Mouse (Mus musculus) erythroblast, embryonic 14.5 days (primary cell): ENCODE results near the gene Pxt1. TPM values are rescaled to one million over a fixed set of nuclear protein-coding genes. Genes with fewer than 3 reads are reported as not detected.

Experiments used
- H3K27me3 ChIP-seq: 2 replicates; pipeline ENCODE4 v1.6.1; 2012; ENCODE audit warnings: inconsistent platforms; ENCODE audit not compliant: control insufficient read depth
- H3K36me3 ChIP-seq: 2 replicates; pipeline ENCODE4 v1.6.1; 2012; ENCODE audit warnings: mild to moderate bottlenecking, inconsistent platforms; ENCODE audit not compliant: control insufficient read depth
- H3K4me1 ChIP-seq: 2 replicates; pipeline ENCODE4 v1.6.1; 2012; ENCODE audit warnings: inconsistent platforms; ENCODE audit not compliant: control insufficient read depth
- H3K4me3 ChIP-seq: replicated peaks from 2 replicates; pipeline ENCODE3; 2012; ENCODE audit warnings: moderate library complexity, mild to moderate bottlenecking, inconsistent platforms
- H3K9me3 ChIP-seq: 2 replicates; pipeline ENCODE4 v1.6.1; 2012; ENCODE audit warnings: low read length, inconsistent platforms, mixed read lengths; ENCODE audit not compliant: control insufficient read depth
- GATA1 ChIP-seq: IDR thresholded peaks from 2 replicates; pipeline ENCODE4 v1.6.1; 2012; ENCODE audit warnings: low read length, inconsistent platforms, mixed read lengths
- TAL1 ChIP-seq: IDR thresholded peaks from 3 replicates; pipeline ENCODE4 v1.6.1; 2012; ENCODE audit warnings: low read length, inconsistent platforms, mixed read lengths
- polyA plus RNA-seq: library from polyadenylated mRNA; stranded (reverse); fragments of >175 nt; gene quantifications from 2 replicates; pipeline ENCODE4 v1.2.3, GENCODE M21; 2012

Gene Pxt1
- polyA plus RNA-seq, 1 experiment: 0.09 TPM

GRCm38 (mm10) chr17:28909252-28909941, 34.2 kb downstream of the Pxt1 start:
- H3K27me3 ChIP-seq: peaks cover 29% of the 10 kb centered on the region
- H3K4me3 ChIP-seq: no peak overlapping the region
- no peaks in the 10 kb centered on the region for H3K9me3 ChIP-seq

GRCm38 (mm10) chr17:28907959-28908358, 35.7 kb downstream of the Pxt1 start:
- H3K27me3 ChIP-seq: peaks cover 29% of the 10 kb centered on the region
- no peak overlapping the region for H3K4me3 ChIP-seq
- H3K9me3 ChIP-seq: no peaks in the 10 kb centered on the region
- TF ChIP-seq GATA1 (no peak), TAL1 (no peak)
- peaks cover 2% of the 10 kb centered on the region; the same call in 1 of the 2 replicates for H3K4me1 ChIP-seq
- no peaks in the 10 kb centered on the region for H3K36me3 ChIP-seq

More at GRCm38 (mm10) chr17:28909252-28909941, 34.2 kb downstream of the Pxt1 start:
- Histone ChIP-seq H3K4me1 (peaks cover 2% of the 10 kb centered on the region; the same call in 1 of the 2 replicates), H3K36me3 (no peaks in the 10 kb centered on the region)
- TF ChIP-seq GATA1: no peak
- no peak for TF ChIP-seq TAL1

- H3K27me3 ChIP-seq: peaks cover 24% of the 10 kb centered on the region
- no peak overlapping the region for H3K4me3 ChIP-seq
- TF ChIP-seq GATA1 (no peak), TAL1 (no peak)
- no peaks in the 10 kb centered on the region for H3K9me3 ChIP-seq
- H3K4me1 ChIP-seq: peaks cover 2% of the 10 kb centered on the region; the same call in 1 of the 2 replicates
- H3K36me3 ChIP-seq: no peaks in the 10 kb centered on the region
Measured at GRCm38 (mm10) chr17:28905377-28905916, 38.2 kb downstream of the Pxt1 start.

- Histone ChIP-seq H3K36me3 (no peaks in the 10 kb centered on the region), H3K4me1 (peaks cover 2% of the 10 kb centered on the region; the same call in 1 of the 2 replicates), H3K27me3 (peaks cover 18% of the 10 kb centered on the region), H3K4me3 (no peak overlapping the region), H3K9me3 (no peaks in the 10 kb centered on the region)
- TF ChIP-seq TAL1 (no peak), GATA1 (no peak)
Measured at GRCm38 (mm10) chr17:28904546-28905376, 38.9 kb downstream of the Pxt1 start.

GRCm38 (mm10) chr17:28901559-28901958, 42.1 kb downstream of the Pxt1 start:
- Histone ChIP-seq H3K36me3 (no peaks in the 10 kb centered on the region), H3K9me3 (no peaks in the 10 kb centered on the region), H3K27me3 (no peaks in the 10 kb centered on the region; the same call in 1 of the 2 replicates), H3K4me1 (peaks cover 2% of the 10 kb centered on the region; the same call in 1 of the 2 replicates), H3K4me3 (no peak overlapping the region)
- TF ChIP-seq TAL1 (no peak), GATA1 (no peak)

- Histone ChIP-seq H3K27me3 (no peaks in the 10 kb centered on the region), H3K36me3 (no peaks in the 10 kb centered on the region), H3K4me3 (no peak overlapping the region), H3K4me1 (no peaks in the 10 kb centered on the region), H3K9me3 (no peaks in the 10 kb centered on the region)
- no peak for TF ChIP-seq GATA1
- no peak for TF ChIP-seq TAL1
Measured at GRCm38 (mm10) chr17:28899427-28899826, 44.2 kb downstream of the Pxt1 start.

GRCm38 (mm10) chr17:28898249-28898648, 45.4 kb downstream of the Pxt1 start:
- no peaks in the 10 kb centered on the region for H3K4me1 ChIP-seq
- TF ChIP-seq GATA1 (no peak), TAL1 (no peak)
- no peaks in the 10 kb centered on the region for H3K9me3 ChIP-seq
- no peaks in the 10 kb centered on the region for H3K36me3 ChIP-seq
- no peaks in the 10 kb centered on the region for H3K27me3 ChIP-seq
- H3K4me3 ChIP-seq: no peak overlapping the region

GRCm38 (mm10) chr17:28897817-28898216, 45.8 kb downstream of the Pxt1 start:
- Histone ChIP-seq H3K27me3 (no peaks in the 10 kb centered on the region), H3K4me3 (no peak overlapping the region), H3K9me3 (no peaks in the 10 kb centered on the region), H3K4me1 (no peaks in the 10 kb centered on the region), H3K36me3 (no peaks in the 10 kb centered on the region)
- no peak for TF ChIP-seq GATA1
- TF ChIP-seq TAL1: no peak

GRCm38 (mm10) chr17:28896095-28896780, 47.4 kb downstream of the Pxt1 start:
- TF ChIP-seq TAL1: no peak
- TF ChIP-seq GATA1: no peak
- Histone ChIP-seq H3K9me3 (peaks cover 7% of the 10 kb centered on the region; the same call in 1 of the 2 replicates), H3K4me1 (no peaks in the 10 kb centered on the region), H3K36me3 (no peaks in the 10 kb centered on the region), H3K27me3 (no peaks in the 10 kb centered on the region), H3K4me3 (no peak overlapping the region)
